Mouse (Mus musculus): ENCODE measurements around the gene Nop2.

The Nop2 gene

GRCm38 (mm10) chr6:125107705-125108104 lies 24.0 kb upstream of the Nop2 start:
- ATAC-seq (ENCODE audit: insufficient number of reproducible peaks, low FRiP score, low TSS enrichment), result no peak

DNA sequence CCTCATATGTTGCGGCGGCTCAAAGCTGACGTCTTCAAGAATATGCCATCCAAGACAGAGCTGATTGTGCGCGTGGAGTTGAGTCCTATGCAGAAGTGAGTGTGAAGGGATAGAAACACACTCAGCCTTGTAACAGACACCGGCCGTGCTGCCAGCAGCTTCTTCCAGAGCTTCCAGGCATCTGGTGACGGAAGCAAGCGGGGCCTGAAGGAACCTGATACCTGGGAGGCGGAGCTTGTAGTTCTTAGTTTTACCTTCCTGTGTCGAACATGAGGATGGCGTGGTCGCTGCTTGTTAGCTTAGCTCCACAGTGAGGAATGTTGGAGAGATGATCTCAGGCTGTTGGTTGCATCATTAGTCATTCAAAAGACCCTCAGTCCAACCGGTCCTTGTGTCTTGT lies 22.3 kb upstream of the Nop2 start:
- no peak for ATAC-seq (ENCODE audit: insufficient number of reproducible peaks, low FRiP score, low TSS enrichment)

DNA sequence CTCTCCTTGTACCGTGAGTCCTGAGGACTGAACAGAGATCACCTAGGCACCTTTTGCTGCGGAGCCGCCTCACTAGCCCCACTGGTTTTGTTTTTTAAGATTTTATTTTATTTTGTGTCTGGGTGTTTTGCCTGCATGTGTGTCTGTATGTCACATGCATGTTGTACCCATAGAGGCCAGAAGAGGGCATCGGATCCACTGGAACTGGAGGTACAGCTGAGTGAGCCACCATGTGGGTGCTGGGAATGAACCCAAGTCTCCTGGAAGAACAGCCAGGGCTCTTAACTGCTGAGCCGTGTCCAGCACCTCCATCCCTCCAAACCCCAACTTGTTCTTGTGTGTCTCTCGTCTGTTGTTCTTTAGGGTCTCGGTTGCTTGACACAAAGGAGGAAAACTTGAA lies 20.8 kb upstream of the Nop2 start:
- ATAC-seq (ENCODE audit: insufficient number of reproducible peaks, low FRiP score, low TSS enrichment), result no peak

DNA sequence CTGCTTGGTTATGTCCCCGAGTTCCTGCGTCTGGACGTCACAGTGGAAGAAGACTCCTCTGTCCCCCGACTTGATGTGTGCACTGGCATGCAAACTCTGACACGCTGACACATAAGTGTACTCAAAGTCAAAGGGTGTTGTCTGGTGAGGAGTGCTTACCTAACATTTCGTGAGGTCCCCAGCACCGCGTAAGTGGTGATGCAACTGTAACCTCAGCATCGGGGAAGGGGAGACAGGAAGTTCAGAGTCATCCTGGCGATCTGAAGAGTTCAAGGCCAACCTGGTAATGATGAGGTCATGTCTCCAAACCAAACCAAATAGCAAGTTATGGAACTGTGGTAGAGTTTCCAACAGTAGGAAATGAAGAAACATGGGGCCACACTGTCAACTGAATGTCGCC lies 19.2 kb upstream of the Nop2 start:
- ATAC-seq (ENCODE audit: insufficient number of reproducible peaks, low FRiP score, low TSS enrichment), result no peak

- no peak for ATAC-seq (ENCODE audit: insufficient number of reproducible peaks, low FRiP score, low TSS enrichment)
Observed at GRCm38 (mm10) chr6:125119387-125119786, 12.3 kb upstream of the Nop2 start.

DNA sequence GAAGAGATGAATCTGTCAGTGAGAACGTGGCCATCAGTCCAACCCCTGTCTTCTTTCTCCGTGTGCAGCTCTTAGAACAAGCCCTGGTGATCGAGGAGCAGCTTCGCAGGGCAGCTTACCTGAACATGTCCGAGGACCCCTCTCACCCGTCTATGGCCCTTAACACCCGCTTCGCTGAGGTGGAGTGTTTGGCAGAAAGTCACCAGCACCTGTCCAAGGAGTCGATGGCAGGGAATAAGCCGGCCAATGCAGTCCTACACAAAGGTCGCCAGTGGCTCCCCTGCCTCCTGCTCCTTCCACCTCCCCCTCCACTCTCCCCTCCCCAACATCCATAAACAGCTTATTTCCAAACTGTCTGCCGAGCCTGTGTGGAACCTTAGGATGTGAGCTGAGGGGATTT lies 3.0 kb upstream of the Nop2 start:
- no peak for ATAC-seq (ENCODE audit: insufficient number of reproducible peaks, low FRiP score, low TSS enrichment)

DNA sequence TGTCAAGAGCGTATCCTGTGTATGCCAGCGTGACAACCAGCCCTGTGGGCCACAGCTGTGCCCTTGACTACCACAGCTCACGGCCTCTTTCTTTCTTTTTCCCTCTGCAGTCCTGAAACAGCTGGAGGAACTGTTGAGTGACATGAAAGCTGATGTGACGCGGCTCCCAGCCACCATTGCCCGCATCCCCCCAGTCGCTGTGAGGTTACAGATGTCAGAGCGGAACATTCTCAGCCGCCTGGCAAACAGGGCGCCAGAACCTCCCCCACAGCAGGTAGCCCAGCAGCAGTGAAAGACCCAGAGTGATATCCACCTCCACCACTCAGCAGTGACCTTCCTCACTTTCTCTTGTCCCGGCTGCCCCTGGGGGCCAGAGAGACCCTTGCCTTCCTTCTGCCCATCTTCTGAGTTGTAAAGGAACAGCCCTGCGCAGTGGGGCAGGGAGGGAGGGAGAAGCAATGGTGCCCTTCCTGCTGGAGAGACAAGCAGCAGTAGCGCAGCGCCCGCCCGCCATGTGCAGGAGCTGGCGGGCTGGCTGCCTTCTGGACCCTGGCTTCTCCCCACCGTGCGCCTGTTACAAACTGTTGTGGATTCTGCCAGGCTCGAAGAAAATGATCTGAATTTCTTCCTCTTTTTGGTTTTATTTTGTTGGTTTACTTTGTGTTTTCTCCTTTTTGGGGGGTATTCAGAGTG lies 1.9 kb upstream of the Nop2 start:
- no peak for ATAC-seq (ENCODE audit: insufficient number of reproducible peaks, low FRiP score, low TSS enrichment)

DNA sequence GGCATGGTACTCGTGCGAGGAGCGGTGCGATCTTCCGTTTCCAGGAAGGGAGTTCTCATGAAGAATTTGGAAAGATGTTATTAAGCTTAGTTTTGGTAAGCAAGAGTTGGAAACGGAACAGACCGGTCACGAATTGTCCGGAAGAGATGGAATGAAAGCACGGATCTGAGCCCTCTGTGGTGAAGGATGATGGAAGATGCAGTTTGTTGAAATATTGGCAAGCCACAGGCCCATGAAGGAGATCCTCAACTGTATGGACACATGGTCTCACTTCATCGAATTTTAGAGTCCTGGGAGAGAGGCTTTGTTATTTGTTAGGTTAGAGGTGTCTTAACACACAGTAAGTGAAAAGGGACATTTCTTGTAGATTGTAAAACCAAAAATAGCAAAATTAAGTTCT lies 761 bp downstream of the Nop2 start:
- ATAC-seq (ENCODE audit: insufficient number of reproducible peaks, low FRiP score, low TSS enrichment), result no peak

DNA sequence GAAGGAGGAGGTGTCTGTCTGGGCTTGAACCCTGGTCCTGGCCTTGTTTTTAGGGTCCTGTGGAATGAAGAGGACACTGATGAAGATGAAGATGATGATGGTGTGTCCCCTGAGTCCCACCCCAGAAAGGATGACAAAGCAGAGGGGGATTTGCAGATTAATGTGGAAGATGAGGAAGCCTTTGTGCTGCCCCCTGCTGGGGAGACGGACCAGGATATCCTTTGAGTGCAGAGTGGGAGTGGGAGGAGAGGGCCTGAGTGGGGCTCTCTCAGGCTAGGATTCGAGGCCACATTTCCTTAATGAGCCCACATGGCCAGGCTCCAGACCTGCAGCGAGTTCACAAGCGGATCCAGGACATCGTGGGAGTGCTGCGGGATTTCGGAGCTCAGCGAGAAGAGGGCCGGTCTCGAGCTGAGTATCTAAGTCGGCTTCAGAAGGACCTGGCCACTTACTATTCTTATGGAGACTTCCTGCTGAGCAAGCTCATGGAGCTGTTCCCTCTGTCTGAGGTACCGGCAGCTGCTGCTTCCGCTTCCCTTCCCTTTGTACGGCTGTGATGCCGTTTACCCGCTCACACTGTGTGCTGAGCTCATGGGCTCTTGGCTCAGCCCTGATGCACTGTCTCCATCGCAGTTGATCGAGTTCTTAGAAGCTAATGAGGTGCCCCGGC lies 5.4 kb downstream of the Nop2 start:
- no peak for ATAC-seq (ENCODE audit: insufficient number of reproducible peaks, low FRiP score, low TSS enrichment)

DNA sequence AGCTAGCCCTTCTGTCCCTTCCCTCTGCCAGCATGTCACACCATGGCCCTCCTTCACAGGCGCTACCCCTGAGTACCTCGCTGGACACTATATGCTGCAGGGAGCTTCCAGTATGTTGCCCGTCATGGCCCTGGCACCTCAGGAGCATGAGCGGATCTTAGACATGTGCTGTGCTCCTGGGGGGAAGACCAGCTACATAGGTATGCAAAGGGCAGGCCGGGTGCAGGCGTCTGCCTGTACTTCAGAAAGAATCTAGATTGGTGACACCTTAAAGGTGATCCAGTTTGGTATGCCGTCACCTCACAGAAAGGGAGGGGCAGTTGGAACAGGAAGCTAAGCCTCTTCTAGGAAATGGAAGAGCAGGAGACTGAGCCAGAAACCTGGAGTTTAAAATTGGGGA lies 8.0 kb downstream of the Nop2 start:
- ATAC-seq (ENCODE audit: insufficient number of reproducible peaks, low FRiP score, low TSS enrichment), result no peak

- no peak for ATAC-seq (ENCODE audit: insufficient number of reproducible peaks, low FRiP score, low TSS enrichment)
Observed at GRCm38 (mm10) chr6:125142436-125142835, 10.7 kb downstream of the Nop2 start.

DNA sequence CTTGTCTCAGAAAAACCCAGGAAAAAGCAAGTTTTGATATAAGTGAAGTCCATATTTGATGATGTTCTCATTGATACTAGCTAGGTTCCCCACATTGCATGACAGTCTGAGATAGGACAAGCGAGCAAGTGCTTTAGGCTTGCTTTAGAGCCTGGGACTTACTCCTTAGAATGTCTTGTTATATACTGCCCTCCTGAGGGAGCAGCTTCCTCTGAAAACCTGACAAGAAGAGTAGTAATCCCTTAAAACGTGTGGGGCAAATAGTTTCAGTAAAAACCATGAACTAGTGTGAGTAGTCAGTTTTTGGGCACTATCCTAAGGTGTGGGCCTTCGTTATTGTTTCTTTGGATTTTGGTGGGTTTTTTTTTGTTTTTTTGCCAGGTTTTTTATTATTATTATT lies 11.4 kb downstream of the Nop2 start:
- ATAC-seq (ENCODE audit: insufficient number of reproducible peaks, low FRiP score, low TSS enrichment), result no peak

- ATAC-seq (ENCODE audit: insufficient number of reproducible peaks, low FRiP score, low TSS enrichment), result no peak
Observed at GRCm38 (mm10) chr6:125143904-125144303, 12.2 kb downstream of the Nop2 start.

DNA sequence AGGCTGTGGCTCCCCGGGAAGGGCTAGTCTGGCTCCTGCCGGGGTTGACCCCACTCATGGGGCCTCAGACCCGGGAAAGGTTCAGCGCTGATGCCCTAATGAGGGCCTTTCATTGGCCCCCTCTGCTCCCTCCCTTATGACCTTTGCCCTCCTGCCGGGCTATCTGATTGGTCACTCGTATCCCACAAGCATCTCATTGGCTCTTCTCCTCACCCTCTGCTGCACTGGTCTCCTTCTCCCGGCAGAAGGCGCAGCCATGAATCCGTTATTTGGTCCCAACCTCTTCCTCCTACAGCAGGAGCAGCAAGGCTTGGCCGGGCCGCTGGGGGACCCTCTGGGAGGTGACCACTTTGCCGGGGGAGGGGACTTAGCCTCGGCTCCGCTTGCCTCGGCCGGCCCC lies 13.3 kb downstream of the Nop2 start, which contains the start of gene Iffo1:
Iffo1 (plus strand) TSS at position 241 of the 400 bp plus-strand sequence.
- ATAC-seq (ENCODE audit: insufficient number of reproducible peaks, low FRiP score, low TSS enrichment), result peak; percentile 87

GRCm38 (mm10) chr6:125145479-125145951 lies 13.8 kb downstream of the Nop2 start:
- 0 out of 2 replicates have a peak, but pooled peaks have one; percentile 11 for ATAC-seq (ENCODE audit: insufficient number of reproducible peaks, low FRiP score, low TSS enrichment)

GRCm38 (mm10) chr6:125146148-125146547 lies 14.4 kb downstream of the Nop2 start:
- ATAC-seq (ENCODE audit: insufficient number of reproducible peaks, low FRiP score, low TSS enrichment), result no peak

DNA sequence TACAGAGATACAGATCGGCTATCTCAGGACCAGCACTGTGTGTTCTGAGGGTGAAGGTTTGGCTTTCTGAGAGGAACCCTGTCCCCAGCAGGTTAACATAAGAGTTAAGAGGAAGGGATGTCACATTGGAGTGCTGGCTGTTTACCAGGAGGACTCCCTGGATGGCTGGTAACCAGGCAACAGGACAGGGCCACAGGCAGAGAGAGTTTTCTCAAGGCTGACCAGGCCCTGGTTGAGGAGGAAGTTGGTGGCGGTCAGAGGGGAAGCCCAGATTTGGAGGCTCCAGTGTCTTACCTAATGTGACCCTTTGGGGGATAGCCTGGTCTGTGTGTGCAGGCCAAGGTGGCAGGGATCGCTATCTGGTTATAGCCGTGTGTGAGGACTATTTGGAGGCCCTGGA lies 15.1 kb downstream of the Nop2 start:
- ATAC-seq (ENCODE audit: insufficient number of reproducible peaks, low FRiP score, low TSS enrichment), result no peak

DNA sequence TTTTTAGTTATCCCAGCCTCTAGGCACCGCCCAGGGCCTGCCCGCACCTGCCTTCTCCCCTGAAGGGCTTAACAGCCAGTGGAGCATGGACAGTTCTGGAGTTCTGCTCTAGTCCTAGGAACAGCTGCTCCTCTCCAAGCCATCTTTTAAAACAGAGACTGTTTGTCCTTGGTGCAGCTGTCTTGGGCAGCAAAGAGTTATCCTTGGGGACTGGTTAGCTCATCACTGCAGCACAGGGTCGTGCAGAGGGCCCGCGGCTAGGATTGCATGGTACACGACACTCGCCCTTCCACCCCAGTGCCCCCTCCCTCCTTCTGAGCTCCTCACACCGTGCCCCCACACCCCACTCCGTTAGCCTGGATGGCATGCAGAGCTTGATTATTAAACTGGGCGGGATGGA lies 15.6 kb downstream of the Nop2 start:
- no peak for ATAC-seq (ENCODE audit: insufficient number of reproducible peaks, low FRiP score, low TSS enrichment)

GRCm38 (mm10) chr6:125148251-125148925 lies 16.7 kb downstream of the Nop2 start:
- no peak for ATAC-seq (ENCODE audit: insufficient number of reproducible peaks, low FRiP score, low TSS enrichment)

- ATAC-seq (ENCODE audit: insufficient number of reproducible peaks, low FRiP score, low TSS enrichment), result no peak
Observed at GRCm38 (mm10) chr6:125148926-125149568, 17.3 kb downstream of the Nop2 start.

DNA sequence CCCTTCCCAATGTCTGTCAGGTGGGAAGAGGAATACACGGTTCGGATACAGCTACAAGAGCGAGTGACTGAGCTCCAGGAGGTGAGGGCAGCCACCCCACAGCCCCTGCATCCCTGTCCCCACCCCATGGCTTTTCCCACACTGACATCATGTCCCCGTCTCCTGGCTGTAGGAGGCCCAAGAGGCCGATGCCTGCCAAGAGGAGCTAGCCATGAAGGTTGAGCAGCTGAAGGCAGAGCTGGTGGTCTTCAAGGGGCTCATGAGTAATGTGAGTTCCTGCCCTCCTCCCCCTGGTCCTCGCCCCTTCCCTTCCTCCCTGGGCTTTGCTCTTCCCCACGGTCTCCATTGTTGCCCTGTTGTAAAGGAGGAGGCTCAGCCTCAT lies 17.9 kb downstream of the Nop2 start:
- ATAC-seq (ENCODE audit: insufficient number of reproducible peaks, low FRiP score, low TSS enrichment), result no peak
